Mouse (Mus musculus) kidney, embryonic 14.5 days (tissue): ENCODE measurements around the gene Cdc26. TPM values are rescaled to one million over a fixed set of nuclear protein-coding genes. Genes with fewer than 3 reads are reported as not detected.

Experiments
- ATAC-seq: fragments of 200-750 bp; cut with Nextera tagmentation; 2 replicates; pipeline ENCODE4 v1.8.0; 2017; ENCODE audit warnings: moderate number of reproducible peaks, mild to moderate bottlenecking, moderate TSS enrichment, moderate library complexity; ENCODE audit not compliant: low FRiP score, low TSS enrichment
- H3K27ac ChIP-seq: fragments of 300-500 bp; sonication (generic); 2 replicates; pipeline ENCODE4 v1.5.1; 2014; ENCODE audit warnings: low read depth, mild to moderate bottlenecking, low read length, moderate library complexity, mixed read lengths
- H3K27me3 ChIP-seq: fragments of 300-500 bp; sonication (generic); 2 replicates; pipeline ENCODE4 v1.6.1; 2014; ENCODE audit warnings: mild to moderate bottlenecking, low read length; ENCODE audit not compliant: control insufficient read depth, insufficient read depth
- H3K36me3 ChIP-seq: fragments of 300-500 bp; sonication (generic); 2 replicates; pipeline ENCODE4 v1.6.1; 2014; ENCODE audit warnings: low read length, mixed read lengths; ENCODE audit not compliant: control insufficient read depth, insufficient read depth
- H3K4me1 ChIP-seq: fragments of 300-500 bp; sonication (generic); 2 replicates; pipeline ENCODE4 v1.6.1; 2014; ENCODE audit warnings: low read length, mixed read lengths; ENCODE audit not compliant: control insufficient read depth, insufficient read depth
- H3K4me2 ChIP-seq: fragments of 300-500 bp; sonication (generic); replicated peaks from 2 replicates; pipeline ENCODE4 v1.6.1; 2014; ENCODE audit warnings: low read depth, mild to moderate bottlenecking, low read length
- H3K4me3 ChIP-seq: fragments of 300-500 bp; sonication (generic); 2 replicates; pipeline ENCODE4 v1.5.1; 2014; ENCODE audit warnings: mild to moderate bottlenecking, low read length
- H3K9ac ChIP-seq: fragments of 300-500 bp; sonication (generic); 2 replicates; pipeline ENCODE4 v1.6.1; 2014; ENCODE audit warnings: low read depth, mild to moderate bottlenecking, low read length, moderate library complexity
- H3K9me3 ChIP-seq: fragments of 300-500 bp; sonication (generic); 2 replicates; pipeline ENCODE4 v1.6.1; 2016; ENCODE audit warnings: low read length; ENCODE audit not compliant: control insufficient read depth
- WGBS: fragments of 180-500 bp; shearing (Covaris S2); extraction: QIAGEN DNeasy Blood & Tissue Kit; methylation state at CpG from one replicate; pipeline ENCODE4 v1.1.7; 2014; 5-methylcytosine and 5-hydroxymethylcytosine counted together
- polyA plus RNA-seq: library from polyadenylated mRNA; unstranded; fragments of >200 nt; fragmentation: Nextera tagmentation; extraction: Ambion mirVana; gene quantifications from 2 replicates; pipeline ENCODE4 v1.2.1, GENCODE M21; 2014

The Cdc26 gene
- polyA plus RNA-seq, 1 experiment from 2014 or later, result 183 TPM

DNA sequence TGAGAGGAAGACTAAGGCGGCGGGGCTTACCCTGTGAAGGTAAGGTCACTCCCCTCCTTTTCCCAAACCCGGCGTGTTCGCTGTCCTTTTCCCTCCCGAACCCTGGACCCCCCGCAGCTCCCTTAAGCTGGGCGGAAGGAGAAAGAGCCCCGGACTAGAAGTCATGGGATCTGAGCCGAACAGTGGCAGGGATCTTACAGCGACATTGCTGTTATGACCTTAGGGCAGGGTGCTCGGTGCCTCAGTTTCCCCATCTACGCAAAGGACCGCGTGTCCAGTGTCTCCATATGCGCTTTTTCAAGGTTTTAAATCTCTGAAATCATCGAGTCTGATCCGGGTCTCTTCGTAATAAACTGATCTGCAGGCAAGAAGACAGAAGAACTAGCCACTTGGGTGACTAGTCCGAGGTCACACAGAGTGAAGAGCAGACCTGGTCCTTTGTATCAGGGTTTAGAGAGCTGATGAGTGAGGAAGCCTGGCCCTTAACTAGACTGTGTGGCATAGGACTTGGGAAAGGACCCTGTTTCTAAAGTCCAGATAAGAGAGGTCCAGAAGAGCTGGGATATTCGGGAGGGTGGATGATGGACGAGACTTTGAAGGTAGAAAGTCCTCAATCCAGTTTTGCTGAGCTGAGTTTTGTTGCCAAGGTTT, 47.5 kb downstream of the Cdc26 start:
- H3K4me1 ChIP-seq, result peaks cover 13% of the 10 kb centered on the region
- ATAC-seq, result peak; percentile 8; the same call in 1 of the 2 replicates
- H3K36me3 ChIP-seq, result no peaks in the 10 kb centered on the region
- H3K9me3 ChIP-seq, result no peaks in the 10 kb centered on the region
- peak overlapping the region; percentile 62 for H3K4me2 ChIP-seq
- peak overlapping the region; percentile 61 for H3K9ac ChIP-seq
- H3K27me3 ChIP-seq, result no peaks in the 10 kb centered on the region
- 1% methylated on average over 21 of the region's 22 CpGs for WGBS
- peak overlapping the region; percentile 54 for H3K4me3 ChIP-seq
- H3K27ac ChIP-seq, result no peak overlapping the region

DNA sequence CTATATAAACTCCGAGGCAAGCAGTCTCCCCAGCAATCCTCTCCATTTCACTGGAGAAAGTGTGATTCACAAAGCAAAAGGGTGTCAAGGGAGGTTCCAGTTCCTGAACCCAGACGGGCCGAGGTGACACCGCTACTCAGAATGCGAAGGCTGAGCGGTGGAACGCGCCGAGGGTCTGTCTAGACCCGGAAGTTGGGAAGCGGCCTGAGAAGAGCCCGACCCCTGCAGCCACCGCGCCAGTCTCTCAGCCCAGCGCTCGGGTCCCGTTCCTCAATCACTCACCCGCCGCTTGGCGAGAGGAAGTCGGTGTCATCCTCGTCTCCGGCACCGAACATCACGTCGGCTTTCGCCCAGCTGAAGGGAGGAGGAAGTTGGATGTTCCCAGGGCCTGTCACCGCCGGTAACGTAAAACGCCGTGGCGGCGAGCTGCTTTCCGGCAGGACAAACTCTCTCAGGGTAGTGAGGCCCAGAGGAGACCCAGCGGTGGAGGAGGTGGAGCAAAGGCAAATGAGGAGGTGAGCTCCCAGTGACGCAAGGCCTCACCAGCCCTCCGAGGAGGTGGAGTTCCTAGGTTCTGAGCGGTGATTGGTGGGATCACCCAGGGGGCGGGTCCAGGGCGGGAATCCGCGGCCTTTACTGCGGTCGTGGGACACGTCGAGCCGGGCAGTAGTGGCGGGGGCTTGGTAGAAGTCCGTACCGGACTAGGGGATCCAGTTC, 48.2 kb downstream of the Cdc26 start, which contains the start of the genes Fkbp15 and Slc31a1:
Gene Fkbp15 (minus strand): TSS at position 461 of the 717 bp plus-strand sequence.
Gene Slc31a1 (plus strand): TSS at position 640 of the 717 bp plus-strand sequence.
- ATAC-seq, result peak; percentile 100
- Histone ChIP-seq H3K4me2 (peak within 1 kb of the TSS; percentile 72), H3K4me1 (peaks cover 13% of the 10 kb centered on the region), H3K27me3 (no peaks in the 10 kb centered on the region), H3K4me3 (peak within 1 kb of the TSS; percentile 54), H3K9me3 (no peaks in the 10 kb centered on the region), H3K9ac (peak within 1 kb of the TSS; percentile 67), H3K36me3 (no peaks in the 10 kb centered on the region), H3K27ac (no peak within 1 kb of the TSS)
- 0% methylated on average over 51 of the region's 51 CpGs for WGBS

DNA sequence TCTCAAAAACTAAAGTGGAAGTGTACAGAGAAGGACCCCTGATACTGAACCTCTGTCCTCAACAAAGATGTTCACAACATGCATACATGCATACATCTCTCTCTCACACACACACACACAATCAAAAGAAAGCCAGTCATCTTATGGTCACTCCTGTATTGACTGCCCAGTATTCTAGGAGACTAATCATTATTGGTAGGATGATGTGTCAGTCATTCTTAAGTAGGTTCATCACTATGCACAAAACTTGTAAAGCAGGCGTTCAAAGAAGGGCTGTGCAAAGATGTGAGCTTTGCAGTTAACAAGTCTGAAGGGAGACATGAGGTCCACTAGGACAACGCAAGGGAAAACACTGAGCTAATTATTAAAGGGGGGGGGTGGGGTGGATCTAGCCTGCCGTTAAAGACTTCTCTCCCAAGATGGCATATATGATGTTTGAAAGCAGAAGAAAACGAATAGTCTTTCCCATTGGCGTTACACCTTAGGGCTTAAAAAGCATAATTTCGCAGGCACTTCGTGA, 49.1 kb downstream of the Cdc26 start:
- peak overlapping the region; percentile 54 for H3K4me3 ChIP-seq
- peaks cover 13% of the 10 kb centered on the region for H3K4me1 ChIP-seq
- ATAC-seq, result no peak
- peak overlapping the region; percentile 67; the same call in 1 of the 2 replicates for H3K9ac ChIP-seq
- no peaks in the 10 kb centered on the region for H3K27me3 ChIP-seq
- H3K27ac ChIP-seq, result no peak overlapping the region
- H3K36me3 ChIP-seq, result no peaks in the 10 kb centered on the region
- 52% methylated on average over 7 of the region's 7 CpGs for WGBS
- peak overlapping the region; percentile 72 for H3K4me2 ChIP-seq
- no peaks in the 10 kb centered on the region for H3K9me3 ChIP-seq

DNA sequence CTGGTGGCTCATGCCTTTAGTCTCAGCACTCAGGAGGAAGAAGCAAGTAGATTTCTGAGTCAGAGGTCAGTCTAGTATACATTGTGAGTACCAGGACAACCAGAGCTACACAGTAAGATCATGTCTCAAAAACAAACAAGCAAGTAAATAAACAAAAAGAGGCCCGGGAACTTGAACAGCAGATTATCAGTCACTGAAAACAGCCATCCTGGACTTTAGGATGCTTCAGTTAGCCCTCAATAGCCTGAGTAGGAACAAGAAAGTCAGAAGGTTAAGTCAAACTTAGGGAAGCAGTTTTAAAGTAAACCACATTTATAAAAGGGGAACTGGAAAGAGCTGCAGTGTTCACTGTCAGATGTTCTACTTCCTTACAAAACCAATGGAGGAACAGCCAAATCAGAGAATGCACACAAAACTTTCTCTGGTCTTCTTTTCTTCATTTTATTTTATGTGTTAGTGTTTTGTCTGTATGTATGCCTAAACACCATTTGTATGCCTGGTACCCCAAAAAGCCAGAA, 50.8 kb downstream of the Cdc26 start:
- H3K27ac ChIP-seq, result no peak overlapping the region
- H3K4me3 ChIP-seq, result no peak overlapping the region
- no peak for ATAC-seq
- no peaks in the 10 kb centered on the region for H3K36me3 ChIP-seq
- 88% methylated on average over 1 of the region's 1 CpGs for WGBS
- no peaks in the 10 kb centered on the region for H3K27me3 ChIP-seq
- peaks cover 13% of the 10 kb centered on the region for H3K4me1 ChIP-seq
- H3K9me3 ChIP-seq, result no peaks in the 10 kb centered on the region
- H3K9ac ChIP-seq, result no peak overlapping the region
- no peak overlapping the region for H3K4me2 ChIP-seq

DNA sequence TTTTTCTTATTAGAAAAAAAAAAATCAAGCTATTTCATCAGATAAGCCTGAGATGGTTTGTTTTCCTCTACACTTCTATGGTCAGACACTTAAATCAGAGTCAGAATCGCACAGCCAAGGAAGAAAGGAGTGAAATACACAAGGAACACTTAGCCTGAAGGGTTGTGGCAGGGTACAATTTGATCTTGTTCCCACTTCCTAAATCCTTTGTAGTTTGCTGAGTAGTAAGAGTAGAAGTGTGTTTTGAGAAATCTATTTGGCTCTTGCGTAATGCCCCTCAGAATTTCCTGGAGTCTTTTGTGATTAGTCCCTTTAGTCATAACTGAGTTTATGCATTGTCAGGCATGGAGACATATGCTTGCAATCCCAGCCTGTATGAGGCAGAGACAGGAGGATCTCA, 59.1 kb downstream of the Cdc26 start:
- no peaks in the 10 kb centered on the region for H3K27me3 ChIP-seq
- H3K27ac ChIP-seq, result no peak overlapping the region
- no peak overlapping the region for H3K4me3 ChIP-seq
- H3K36me3 ChIP-seq, result peaks cover 21% of the 10 kb centered on the region
- H3K4me1 ChIP-seq, result no peaks in the 10 kb centered on the region
- ATAC-seq, result no peak
- no peaks in the 10 kb centered on the region for H3K9me3 ChIP-seq
- H3K4me2 ChIP-seq, result no peak overlapping the region
- 94% methylated on average over 2 of the region's 2 CpGs for WGBS
- H3K9ac ChIP-seq, result no peak overlapping the region

DNA sequence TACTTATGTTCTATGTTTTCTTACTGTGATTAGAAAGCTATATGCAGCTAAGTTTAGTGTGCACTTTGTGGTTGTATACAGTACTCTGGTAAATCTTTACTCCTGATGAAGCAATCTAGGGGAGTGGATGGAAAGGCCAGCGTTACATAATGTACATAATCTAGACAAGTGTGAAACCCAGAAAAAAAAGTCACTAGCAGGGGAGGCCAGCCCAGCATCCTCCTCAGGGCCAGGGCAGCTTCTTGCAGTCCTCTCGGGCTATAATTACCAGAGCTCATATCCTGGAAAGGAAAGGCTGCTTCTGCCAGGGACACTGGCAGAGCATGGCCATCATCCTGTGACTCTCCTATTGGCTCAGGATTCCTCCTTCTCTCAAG, 60.1 kb downstream of the Cdc26 start:
- Histone ChIP-seq H3K9me3 (no peaks in the 10 kb centered on the region), H3K4me3 (no peak overlapping the region), H3K27ac (peak overlapping the region; percentile 10; the same call in 1 of the 2 replicates), H3K36me3 (peaks cover 26% of the 10 kb centered on the region), H3K4me2 (no peak overlapping the region), H3K9ac (no peak overlapping the region), H3K4me1 (no peaks in the 10 kb centered on the region), H3K27me3 (no peaks in the 10 kb centered on the region)
- ATAC-seq, result no peak
- 51% methylated on average over 2 of the region's 2 CpGs for WGBS

DNA sequence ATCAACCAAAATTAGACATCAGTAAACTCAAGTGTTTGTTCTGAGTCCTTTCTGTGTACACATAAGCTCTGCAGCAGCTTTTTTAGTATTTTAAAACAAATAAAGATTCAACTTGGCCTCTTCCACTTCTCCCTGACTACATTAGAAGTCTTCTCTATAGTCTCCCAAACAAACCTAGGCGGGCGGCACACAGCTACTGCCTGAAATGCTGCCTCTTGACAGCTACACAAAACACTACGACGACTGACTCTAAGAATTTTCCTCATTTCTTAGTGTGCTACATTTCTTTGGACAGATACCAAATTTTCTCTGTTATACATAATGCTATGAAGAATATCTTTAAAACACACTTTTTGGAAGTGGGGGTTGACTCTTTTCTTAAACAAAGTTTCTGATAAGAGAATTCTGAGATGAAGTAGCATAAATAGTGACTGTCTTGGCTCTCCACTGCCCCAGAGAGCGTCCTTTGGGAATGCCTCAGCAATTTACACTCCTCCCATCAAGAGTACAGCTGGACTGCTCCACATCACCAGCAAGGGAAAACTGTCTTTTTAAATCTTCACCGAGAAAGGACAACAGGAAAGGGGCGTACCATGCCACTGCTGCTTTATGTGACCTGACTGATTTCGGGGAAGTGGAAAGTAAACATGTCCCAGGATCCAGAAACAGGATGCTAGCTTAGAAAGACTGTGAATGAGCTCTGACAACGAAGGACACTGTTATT, 60.7 kb downstream of the Cdc26 start:
- WGBS, result 56% methylated on average over 9 of the region's 9 CpGs
- Histone ChIP-seq H3K36me3 (peaks cover 26% of the 10 kb centered on the region), H3K9ac (no peak overlapping the region), H3K4me3 (no peak overlapping the region), H3K9me3 (no peaks in the 10 kb centered on the region), H3K27ac (peak overlapping the region; percentile 10; the same call in 1 of the 2 replicates), H3K4me2 (no peak overlapping the region), H3K4me1 (no peaks in the 10 kb centered on the region), H3K27me3 (no peaks in the 10 kb centered on the region)
- no peak; the same call in 1 of the 2 replicates for ATAC-seq

GRCm38 (mm10) chr4:62345827-62346226, 62.6 kb downstream of the Cdc26 start:
- H3K27me3 ChIP-seq, result no peaks in the 10 kb centered on the region
- no peak for ATAC-seq
- no peak overlapping the region for H3K4me2 ChIP-seq
- 85% methylated on average over 4 of the region's 4 CpGs for WGBS
- no peaks in the 10 kb centered on the region for H3K4me1 ChIP-seq
- no peak overlapping the region for H3K9ac ChIP-seq
- H3K4me3 ChIP-seq, result no peak overlapping the region
- H3K36me3 ChIP-seq, result peaks cover 22% of the 10 kb centered on the region
- H3K27ac ChIP-seq, result no peak overlapping the region
- no peaks in the 10 kb centered on the region for H3K9me3 ChIP-seq
